In genomic region chr13:92636910-92637275, GRCm38 (mm10) we compare ENCODE assay signal across 8 mouse cellular contexts. TPM values are rescaled to one million over a fixed set of nuclear protein-coding genes. Genes with fewer than 3 reads are reported as not detected.
A peak's percentile ranks its signal among the peaks of the same experiment; 100 is the strongest.
DNase-seq lines count a peak whose midpoint lies in the region; ATAC-seq lines count a peak whose summit lies in the region.

No protein-coding gene starts in this region.

- WGBS in embryonic facial prominence, embryonic 15.5 days = under 1% methylated on average over 7 of the region's 7 CpGs

- H3K27me3 ChIP-seq in embryonic facial prominence, embryonic 15.5 days = no peaks in the 10 kb centered on the region

- peak overlapping the region; percentile 27 for H3K4me2 ChIP-seq in embryonic facial prominence, embryonic 15.5 days (replicated peaks)

- peaks cover 79% of the 10 kb centered on the region for H3K4me1 ChIP-seq in embryonic facial prominence, embryonic 15.5 days

- no peak overlapping the region for H3K9ac ChIP-seq in embryonic facial prominence, embryonic 15.5 days

- no peak overlapping the region for H3K4me3 ChIP-seq in embryonic facial prominence, embryonic 15.5 days (replicated peaks)

- peak; percentile 85 for ATAC-seq in embryonic facial prominence, embryonic 15.5 days (ENCODE audit: insufficient number of reproducible peaks, low FRiP score, low TSS enrichment, low read depth)

- peak; percentile 60 for DNase-seq in 3134 (ENCODE audit: extremely low read depth, insufficient read length, low spot score)
- peak; percentile 88 for DNase-seq in Muller cell, postnatal 12 days (ENCODE audit: inconsistent ontology term)
- peak; percentile 61 to 69 for DNase-seq in heart, postnatal 10 days
- peak; percentile 72 to 85 for DNase-seq in kidney, postnatal 25 days
- DNase-seq in lung, postnatal 25 days (ENCODE audit: low spot score) = peak; percentile 88
- peak; percentile 49 for DNase-seq in ovary, postnatal 36 days (ENCODE audit: low spot score)
- no peak for DNase-seq in cerebellum, adult 11-12 months

- peak overlapping the region; percentile 86 for H3K27ac ChIP-seq in embryonic facial prominence, embryonic 15.5 days (replicated peaks)

- H3K36me3 ChIP-seq in embryonic facial prominence, embryonic 15.5 days = no peaks in the 10 kb centered on the region

- intact Hi-C loops in heart, postnatal 10 days (cut with DNase I) = no loop called here

- no peaks in the 10 kb centered on the region for H3K9me3 ChIP-seq in embryonic facial prominence, embryonic 15.5 days (replicated peaks)

RNA-seq across cellular contexts. Expression of gene Serinc5, which starts 26.0 kb away (rescaled TPM):
- 18.8 and 20.0 TPM in 2 replicates for polyA plus RNA-seq in embryonic facial prominence, embryonic 15.5 days (2015; fragmentation: Nextera tagmentation; extraction: Ambion mirVana)
- 10 to 100 TPM; 30.7 to 36.8 TPM for total RNA-seq in heart, postnatal 10 days (2021)
